Mouse (Mus musculus) cerebellum, adult 2 months (tissue): ENCODE measurements at regions not wholly inside any gene's neighbourhood (a gene's known extent, or its start where the extent isn't known, plus 50 kb on each side); places are given as distances from the start of the nearest gene placed in this dataset.

Experiments
- CTCF ChIP-seq: fragments of 200-500 bp; IDR thresholded peaks from 2 replicates; pipeline ENCODE4 v1.5.1; 2011; ENCODE audit warnings: low read depth, mild to moderate bottlenecking, control low read depth, low read length, moderate library complexity, borderline replicate concordance; ENCODE audit not compliant: insufficient read depth
- POLR2A ChIP-seq: fragments of 200-500 bp; IDR thresholded peaks from 2 replicates; pipeline ENCODE4 v1.6.1; 2011; ENCODE audit warnings: low read length, control low read depth, borderline replicate concordance; ENCODE audit not compliant: insufficient read depth

DNA sequence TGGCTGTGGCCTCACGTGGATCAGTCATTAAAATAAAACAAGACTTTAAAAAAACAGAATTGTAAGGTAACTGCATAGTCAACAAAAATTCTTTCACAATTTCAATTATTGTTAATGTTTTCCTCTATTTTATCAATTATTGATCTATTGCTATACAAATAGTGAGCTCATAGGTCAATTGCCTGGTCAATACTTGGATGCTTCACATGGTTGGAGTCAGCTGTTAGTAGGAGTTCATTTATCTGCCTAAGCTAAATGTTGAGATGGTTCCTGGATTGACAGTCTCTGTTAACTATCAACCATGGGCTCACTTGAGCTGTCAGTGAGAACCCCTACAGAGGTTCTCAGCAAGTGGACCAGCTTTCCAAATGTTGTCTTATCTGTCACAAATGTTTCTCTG is 955.7 kb downstream of the Fam19a2 start:
- TF ChIP-seq CTCF = no peak
- TF ChIP-seq POLR2A = no peak
